Mouse (Mus musculus) kidney, postnatal 14 days (tissue): ENCODE measurements around the gene Tubb2a.

Experiments
- DNase-seq: peaks from one replicate; pipeline ENCODE4 v3.0.0; 2022; ENCODE audit warnings: mixed read lengths

Tubb2a gene

GRCm38 (mm10) chr13:34047526-34047925 lies 30.3 kb downstream of the Tubb2a start:
- no peak for DNase-seq

- DNase-seq, result peak; percentile 92
Measured at GRCm38 (mm10) chr13:34046421-34047012, 31.3 kb downstream of the Tubb2a start.

GRCm38 (mm10) chr13:34045511-34046249 lies 32.1 kb downstream of the Tubb2a start:
- DNase-seq, result peak; percentile 77

GRCm38 (mm10) chr13:34043716-34044393 lies 34.0 kb downstream of the Tubb2a start:
- no peak for DNase-seq

GRCm38 (mm10) chr13:34040091-34040490 lies 37.7 kb downstream of the Tubb2a start:
- no peak for DNase-seq

- DNase-seq, result peak; percentile 70
Measured at GRCm38 (mm10) chr13:34038901-34039341, 38.9 kb downstream of the Tubb2a start.

GRCm38 (mm10) chr13:34038056-34038432 lies 39.8 kb downstream of the Tubb2a start:
- no peak for DNase-seq

- peak; percentile 97 for DNase-seq
Measured at GRCm38 (mm10) chr13:34037172-34038055, 40.4 kb downstream of the Tubb2a start, which contains the start of gene Bphl. Gene Bphl (plus strand): TSS chr13:34037597.

- DNase-seq, result no peak
Measured at GRCm38 (mm10) chr13:34036726-34037125, 41.1 kb downstream of the Tubb2a start.

GRCm38 (mm10) chr13:34035424-34035823 lies 42.4 kb downstream of the Tubb2a start:
- DNase-seq, result no peak

GRCm38 (mm10) chr13:34032041-34032440 lies 45.8 kb downstream of the Tubb2a start:
- DNase-seq, result no peak
